Comparison of ENCODE assay signal across 8 mouse cellular contexts in genomic region chr17:53657391-53657790, GRCm38 (mm10). TPM values are rescaled to one million over a fixed set of nuclear protein-coding genes. Genes with fewer than 3 reads are reported as not detected.
DNase-seq lines count a peak whose midpoint lies in the region; ATAC-seq and TF ChIP-seq lines count a peak whose summit lies in the region.
"Not testable (repeated sequence)": the region's sequence is repeated elsewhere in the genome, so short reads cannot be mapped to it uniquely, and the experiment has no call there.

No protein-coding gene starts in this region.

- 83% methylated on average over 2 of the region's 2 CpGs for WGBS in hindbrain, embryonic 11.5 days
- WGBS in liver, adult 2 months = 64% methylated on average over 2 of the region's 2 CpGs

- not testable (repeated sequence) for ATAC-seq in hindbrain, embryonic 11.5 days (ENCODE audit: low FRiP score)

- H3K4me2 ChIP-seq in hindbrain, embryonic 11.5 days (replicated peaks; ENCODE audit: low read depth, low read length) = not testable (repeated sequence)

- TF ChIP-seq POLR2A in liver, adult 2 months (IDR thresholded peaks at IDR 0.05; ENCODE audit: extremely low read depth, insufficient read depth, low read length) = not testable (repeated sequence)

- not testable (repeated sequence) for H3K9me3 ChIP-seq in hindbrain, embryonic 11.5 days (ENCODE audit: control insufficient read depth, low read length)

- not testable (repeated sequence) for H3K4me3 ChIP-seq in hindbrain, embryonic 11.5 days (ENCODE audit: low read depth, low read length); liver, adult 2 months (ENCODE audit: insufficient read depth, low read depth, low read length)

- not testable (repeated sequence) for H3K36me3 ChIP-seq in hindbrain, embryonic 11.5 days (ENCODE audit: control insufficient read depth, insufficient read depth, low read length)
- peaks cover 64% of the 10 kb centered on the region for H3K36me3 ChIP-seq in liver, adult 2 months (ENCODE audit: control insufficient read depth, insufficient read depth, low read length)

- H3K9ac ChIP-seq in hindbrain, embryonic 11.5 days (ENCODE audit: low read depth, low read length); liver, adult 2 months (ENCODE audit: low read depth, low read length): not testable (repeated sequence)

- not testable (repeated sequence) for H3K27ac ChIP-seq in hindbrain, embryonic 11.5 days (ENCODE audit: low read depth, low read length); liver, adult 2 months (replicated peaks; ENCODE audit: insufficient read depth, low read depth, low read length)

- H3K4me1 ChIP-seq in hindbrain, embryonic 11.5 days (replicated peaks; ENCODE audit: control insufficient read depth, insufficient read depth, low read length) = not testable (repeated sequence)
- peaks cover 15% of the 10 kb centered on the region for H3K4me1 ChIP-seq in liver, adult 2 months (ENCODE audit: control insufficient read depth, insufficient read depth, low read length)

- peak; percentile 71 for TF ChIP-seq CTCF in liver, adult 2 months (IDR thresholded peaks at IDR 0.05; ENCODE audit: low read depth, low read length)

- peak; percentile 15 to 24 for DNase-seq in B cell, adult 2 months
- peak; percentile 56 for DNase-seq in R1 (ENCODE audit: low read depth, low spot score)
- DNase-seq in c-Kit-positive CD71-positive TER-119-positive erythroid progenitor cells, embryonic 14.5 days (ENCODE audit: low spot score) = peak; percentile 15
- peak; percentile 2 for DNase-seq in embryo, embryonic 11.5 days (ENCODE audit: low read depth, low spot score)
- peak; percentile 17 for DNase-seq in hindbrain, embryonic 11.5 days (ENCODE audit: low spot score)
- DNase-seq in liver, adult 2 months (ENCODE audit: extremely low read depth, low read depth, low spot score) = peak; percentile 38
- DNase-seq in naive thymus-derived CD4-positive, alpha-beta T cell, adult 2 months (ENCODE audit: low read depth) = peak; percentile 42
- DNase-seq in thymus, postnatal 36 days = peak; percentile 9

- not testable (repeated sequence) for H3K27me3 ChIP-seq in hindbrain, embryonic 11.5 days (ENCODE audit: control insufficient read depth, insufficient read depth, low read length); liver, adult 2 months (ENCODE audit: control insufficient read depth, insufficient read depth, low read length)

- H3K79me2 ChIP-seq in liver, adult 2 months (ENCODE audit: control insufficient read depth, insufficient read depth, low read length) = not testable (repeated sequence)

RNA-seq across cellular contexts. Expression of gene Sgo1, which starts 31.7 kb away (rescaled TPM):
- 37.1 and 43.8 TPM in 2 replicates for polyA plus RNA-seq in hindbrain, embryonic 11.5 days (2014; fragmentation: Nextera tagmentation; extraction: Ambion mirVana)
- total RNA-seq in liver, adult 2 months (2014; rRNA removed) = 0.18 and 0.20 TPM in 2 replicates
- not detected in 2 replicates for polyA plus RNA-seq in liver, adult 2 months (2012; rRNA removed)

Comparison
In these comparisons a context has a peak if more than half of its experiments do, and no peak if none do; other contexts are left out.
1. DNase-seq: peak in every context shown above with its lines; median percentile 56 in R1; 42 in naive thymus-derived CD4-positive, alpha-beta T cell, adult 2 months; 38 in liver, adult 2 months; 20 in B cell, adult 2 months; 17 in hindbrain, embryonic 11.5 days; 15 in c-Kit-positive CD71-positive TER-119-positive erythroid progenitor cells, embryonic 14.5 days; 9 in thymus, postnatal 36 days; 2 in embryo, embryonic 11.5 days.
2. RNA of gene Sgo1, which starts 31.7 kb away (polyA plus RNA-seq): 37.1 to 43.8 TPM in hindbrain, embryonic 11.5 days; not detected in liver, adult 2 months; every median in the first group is over 10 times any median in the second.